Mouse (Mus musculus) midbrain, embryonic 11.5 days (tissue): Measurements from ENCODE around the gene Hps4. TPM values are rescaled to one million over a fixed set of nuclear protein-coding genes. Genes with fewer than 3 reads are reported as not detected.
A peak's percentile ranks its signal among the peaks of the same experiment; 100 is the strongest.

ENCODE experiments used
- ATAC-seq: fragments of 200-750 bp; cut with Nextera tagmentation; 2 replicates; pipeline ENCODE4 v1.8.0; 2017; ENCODE audit warnings: moderate TSS enrichment, moderate library complexity; ENCODE audit not compliant: low FRiP score
- DNase-seq: peaks from one replicate; pipeline ENCODE4 v3.0.0; 2015; ENCODE audit warnings: low spot score; ENCODE audit errors: missing footprints
- H3K27ac ChIP-seq: fragments of 300-500 bp; sonication (generic); 2 replicates; pipeline ENCODE4 v1.5.1; 2014; ENCODE audit warnings: low read depth, low read length
- H3K27me3 ChIP-seq: fragments of 300-500 bp; sonication (generic); 2 replicates; pipeline ENCODE4 v1.6.1; 2014; ENCODE audit warnings: mild to moderate bottlenecking, low read length, moderate library complexity, mixed read lengths; ENCODE audit not compliant: control insufficient read depth, insufficient read depth
- H3K36me3 ChIP-seq: fragments of 300-500 bp; sonication (generic); 2 replicates; pipeline ENCODE4 v1.6.1; 2014; ENCODE audit warnings: mild to moderate bottlenecking, low read length, moderate library complexity, mixed read lengths; ENCODE audit not compliant: control insufficient read depth, insufficient read depth
- H3K4me1 ChIP-seq: fragments of 300-500 bp; sonication (generic); 2 replicates; pipeline ENCODE4 v1.6.1; 2014; ENCODE audit warnings: low read length; ENCODE audit not compliant: control insufficient read depth, insufficient read depth
- H3K4me2 ChIP-seq: fragments of 300-500 bp; sonication (generic); 2 replicates; pipeline ENCODE4 v1.6.1; 2014; ENCODE audit warnings: mild to moderate bottlenecking, moderate library complexity
- H3K4me3 ChIP-seq: fragments of 300-500 bp; sonication (generic); 2 replicates; pipeline ENCODE4 v1.5.1; 2014; ENCODE audit warnings: low read depth, low read length
- H3K9ac ChIP-seq: fragments of 300-500 bp; sonication (generic); 2 replicates; pipeline ENCODE4 v1.6.1; 2014; ENCODE audit warnings: low read length
- H3K9me3 ChIP-seq: fragments of 300-500 bp; sonication (generic); 2 replicates; pipeline ENCODE4 v1.6.1; 2016; ENCODE audit warnings: low read length; ENCODE audit not compliant: control insufficient read depth
- WGBS: fragments of 180-500 bp; shearing (Covaris S2); extraction: QIAGEN DNeasy Blood & Tissue Kit; methylation state at CpG from one replicate; pipeline ENCODE4 v1.1.7; 2014; 5-methylcytosine and 5-hydroxymethylcytosine counted together
- polyA plus RNA-seq: library from polyadenylated mRNA; unstranded; fragments of >200 nt; fragmentation: Nextera tagmentation; extraction: Ambion mirVana; gene quantifications from 2 replicates; pipeline ENCODE4 v1.2.1, GENCODE M21; 2014

Hps4 gene
- polyA plus RNA-seq, 1 experiment from 2014 or later: 31.9 TPM

DNA sequence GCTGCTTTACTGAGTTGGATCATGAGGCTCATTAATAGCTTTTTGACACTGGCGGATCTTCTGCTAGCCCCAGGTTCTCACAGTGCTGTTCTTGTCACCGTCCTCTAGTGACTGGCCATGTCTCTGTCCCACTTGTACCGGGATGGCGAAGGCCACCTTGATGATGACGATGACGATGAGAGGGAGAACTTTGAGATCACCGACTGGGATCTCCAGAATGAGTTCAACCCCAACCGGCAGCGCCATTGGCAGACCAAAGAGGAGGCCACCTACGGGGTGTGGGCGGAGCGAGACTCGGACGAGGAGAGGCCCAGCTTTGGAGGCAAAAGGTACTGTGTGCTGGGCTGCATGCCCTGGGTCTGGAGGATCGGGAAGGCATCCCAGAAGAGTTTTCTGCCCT lies 15.0 kb upstream of the Hps4 start:
- DNase-seq (no peak), ATAC-seq (no peak)
- 94% methylated on average over 15 of the region's 15 CpGs for WGBS
- Histone ChIP-seq H3K27ac (no peak overlapping the region), H3K9me3 (no peaks in the 10 kb centered on the region), H3K4me1 (peaks cover 8% of the 10 kb centered on the region), H3K27me3 (no peaks in the 10 kb centered on the region), H3K9ac (no peak overlapping the region), H3K4me3 (no peak overlapping the region), H3K36me3 (peaks cover 17% of the 10 kb centered on the region; the same call in 1 of the 2 replicates), H3K4me2 (no peak overlapping the region)

DNA sequence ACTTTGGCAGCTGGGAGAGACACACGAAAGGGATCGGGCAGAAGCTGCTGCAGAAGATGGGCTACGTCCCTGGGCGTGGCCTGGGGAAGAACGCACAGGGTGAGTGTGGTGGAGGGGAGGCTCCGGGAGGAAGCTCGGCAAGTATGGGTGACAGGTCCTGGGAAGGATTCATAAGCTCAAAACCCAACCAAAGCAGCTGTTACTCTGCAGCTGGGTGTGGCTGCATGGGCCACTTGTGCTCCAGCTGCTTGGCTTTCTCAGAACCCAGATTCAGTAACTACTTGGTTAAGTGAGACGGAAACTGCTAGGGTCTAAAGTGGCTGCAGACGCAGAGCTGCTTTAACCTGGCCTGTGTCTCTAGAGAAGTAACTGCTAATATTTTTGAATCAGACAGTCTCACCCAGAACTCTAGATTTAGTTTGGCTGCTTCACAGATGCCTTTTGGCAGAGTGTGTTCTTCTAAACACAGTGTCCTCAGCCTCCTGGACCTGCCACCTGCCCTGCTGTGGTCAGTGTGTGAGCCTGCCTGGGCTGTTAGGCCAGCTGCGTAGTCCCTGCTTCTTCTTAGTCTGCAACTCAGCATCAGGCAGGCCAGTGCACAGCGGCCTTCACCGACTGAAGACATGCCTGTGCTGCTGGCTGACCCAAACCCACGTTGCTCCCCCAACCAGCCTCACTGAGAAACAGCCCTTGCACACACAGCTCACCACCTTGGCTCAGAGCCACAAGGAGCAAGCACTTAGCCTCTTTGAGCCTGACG lies 12.9 kb upstream of the Hps4 start:
- 92% methylated on average over 14 of the region's 14 CpGs for WGBS
- Histone ChIP-seq H3K9ac (no peak overlapping the region), H3K9me3 (no peaks in the 10 kb centered on the region), H3K4me2 (no peak overlapping the region), H3K36me3 (peaks cover 36% of the 10 kb centered on the region), H3K27me3 (no peaks in the 10 kb centered on the region), H3K4me1 (peaks cover 8% of the 10 kb centered on the region), H3K4me3 (no peak overlapping the region), H3K27ac (no peak overlapping the region)
- ATAC-seq: no peak
- DNase-seq: no peak

DNA sequence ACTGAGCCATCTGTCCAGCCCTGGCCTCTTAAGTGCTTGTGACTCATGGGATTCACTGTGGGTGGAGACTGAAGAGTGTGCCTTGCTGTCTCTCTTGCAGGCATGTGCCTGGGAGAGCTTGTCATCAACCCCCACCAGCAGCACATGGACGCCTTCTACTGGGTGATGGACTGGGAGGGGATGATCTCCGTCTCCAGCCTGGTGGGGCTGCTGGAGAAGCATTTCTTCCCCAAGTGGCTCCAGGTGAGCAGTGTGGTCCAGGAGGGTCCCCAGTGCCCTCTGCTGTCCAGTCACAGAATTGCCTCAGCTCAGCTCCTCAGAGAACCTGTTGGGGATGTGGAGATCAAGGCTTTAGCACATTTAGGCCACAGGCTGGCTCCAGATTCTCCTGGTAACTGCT lies 7.4 kb upstream of the Hps4 start:
- DNase-seq (peak; percentile 91), ATAC-seq (0 out of 2 replicates have a peak, but pooled peaks have one; percentile 43)
- Histone ChIP-seq H3K9ac (no peak overlapping the region), H3K4me3 (no peak overlapping the region), H3K4me1 (no peaks in the 10 kb centered on the region), H3K27me3 (no peaks in the 10 kb centered on the region), H3K36me3 (peaks cover 48% of the 10 kb centered on the region), H3K4me2 (no peak overlapping the region), H3K9me3 (no peaks in the 10 kb centered on the region), H3K27ac (no peak overlapping the region)
- WGBS: 29% methylated on average over 2 of the region's 2 CpGs

DNA sequence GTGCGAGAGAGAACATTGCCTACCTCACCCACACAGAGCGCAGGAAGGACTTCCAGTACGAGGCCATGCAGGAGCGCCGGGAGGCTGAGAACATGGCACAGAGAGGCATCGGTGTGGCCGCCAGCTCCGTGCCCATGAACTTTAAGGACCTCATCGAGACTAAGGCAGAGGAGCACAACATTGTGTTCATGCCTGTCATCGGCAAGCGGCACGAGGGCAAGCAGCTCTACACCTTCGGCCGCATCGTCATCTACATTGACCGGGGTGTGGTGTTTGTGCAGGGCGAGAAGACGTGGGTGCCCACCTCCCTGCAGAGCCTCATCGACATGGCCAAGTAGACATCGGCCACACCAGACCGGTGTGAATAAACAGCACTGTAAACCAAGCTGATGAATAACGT lies 5.9 kb upstream of the Hps4 start:
- H3K4me2 ChIP-seq: no peak overlapping the region
- no peak for ATAC-seq
- H3K27ac ChIP-seq: no peak overlapping the region
- WGBS: 95% methylated on average over 22 of the region's 22 CpGs
- H3K9ac ChIP-seq: no peak overlapping the region
- no peak overlapping the region for H3K4me3 ChIP-seq
- H3K9me3 ChIP-seq: no peaks in the 10 kb centered on the region
- no peaks in the 10 kb centered on the region for H3K27me3 ChIP-seq
- peaks cover 4% of the 10 kb centered on the region for H3K4me1 ChIP-seq
- peaks cover 41% of the 10 kb centered on the region for H3K36me3 ChIP-seq
- DNase-seq: no peak

DNA sequence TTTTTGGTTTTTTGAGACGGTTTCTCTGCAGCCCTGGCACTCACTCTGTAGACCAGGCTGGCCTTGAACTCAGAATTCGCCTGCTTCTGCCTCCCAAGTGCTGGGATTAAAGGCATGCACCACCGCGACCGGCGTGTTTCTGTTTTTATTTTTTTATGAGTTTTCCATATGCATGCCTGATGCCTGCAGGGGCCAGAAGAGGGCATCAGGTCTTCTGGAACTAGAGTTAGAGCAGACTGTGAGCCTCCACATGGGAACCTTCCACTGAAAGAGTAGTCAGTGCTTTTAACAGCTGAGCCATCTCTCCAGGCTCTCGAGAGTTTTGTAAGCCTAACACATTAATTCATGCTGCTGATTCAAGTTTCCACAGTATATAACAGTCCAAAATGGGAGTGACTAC lies 3.7 kb upstream of the Hps4 start:
- Histone ChIP-seq H3K27me3 (no peaks in the 10 kb centered on the region), H3K9ac (no peak overlapping the region), H3K36me3 (peaks cover 29% of the 10 kb centered on the region), H3K9me3 (no peaks in the 10 kb centered on the region), H3K4me3 (no peak overlapping the region), H3K27ac (no peak overlapping the region), H3K4me2 (no peak overlapping the region), H3K4me1 (peaks cover 15% of the 10 kb centered on the region)
- whole genome bisulfite sequencing: 76% methylated on average over 7 of the region's 7 CpGs
- DNase-seq: no peak
- no peak for ATAC-seq

- H3K27ac ChIP-seq: peak overlapping the region; percentile 6; the same call in 1 of the 2 replicates
- H3K4me2 ChIP-seq: peak overlapping the region; percentile 72
- no peaks in the 10 kb centered on the region for H3K9me3 ChIP-seq
- WGBS: under 1% methylated on average over 24 of the region's 24 CpGs
- peak overlapping the region; percentile 86 for H3K9ac ChIP-seq
- peaks cover 17% of the 10 kb centered on the region for H3K4me1 ChIP-seq
- H3K27me3 ChIP-seq: no peaks in the 10 kb centered on the region
- no peaks in the 10 kb centered on the region; the same call in 1 of the 2 replicates for H3K36me3 ChIP-seq
- no peak for DNase-seq
- peak overlapping the region; percentile 89 for H3K4me3 ChIP-seq
- ATAC-seq: peak; percentile 77
Observed at GRCm38 (mm10) chr5:112343205-112343595, 317 bp downstream of the Hps4 start.

GRCm38 (mm10) chr5:112344092-112344960 lies 1.4 kb downstream of the Hps4 start:
- DNase-seq (no peak), ATAC-seq (no peak)
- Histone ChIP-seq H3K4me3 (no peak overlapping the region), H3K9ac (no peak overlapping the region), H3K4me1 (peaks cover 17% of the 10 kb centered on the region), H3K9me3 (no peaks in the 10 kb centered on the region), H3K4me2 (no peak overlapping the region), H3K27ac (no peak overlapping the region), H3K36me3 (no peaks in the 10 kb centered on the region), H3K27me3 (no peaks in the 10 kb centered on the region)
- WGBS: 86% methylated on average over 6 of the region's 6 CpGs

GRCm38 (mm10) chr5:112346211-112346965 lies 3.5 kb downstream of the Hps4 start:
- H3K4me3 ChIP-seq: no peak overlapping the region
- H3K27ac ChIP-seq: no peak overlapping the region
- H3K4me2 ChIP-seq: no peak overlapping the region
- no peak overlapping the region for H3K9ac ChIP-seq
- DNase-seq (no peak), ATAC-seq (no peak)
- WGBS: 89% methylated on average over 16 of the region's 16 CpGs
- peaks cover 17% of the 10 kb centered on the region for H3K4me1 ChIP-seq
- H3K27me3 ChIP-seq: no peaks in the 10 kb centered on the region
- no peaks in the 10 kb centered on the region for H3K9me3 ChIP-seq
- no peaks in the 10 kb centered on the region; the same call in 1 of the 2 replicates for H3K36me3 ChIP-seq
